Mouse (Mus musculus) CH12.LX (cell line): ENCODE measurements at regions not wholly inside any gene's neighbourhood (a gene's known extent, or its start where the extent isn't known, plus 50 kb on each side); places are given as distances from the start of the nearest gene placed in this dataset.

ENCODE experiments used
- DNase-seq: peaks from one replicate; pipeline ENCODE4 v3.0.0-alpha.2; 2013; ENCODE audit errors: extremely low read depth
- H3K27ac ChIP-seq: 2 replicates; pipeline ENCODE4 v1.5.1; 2012; ENCODE audit warnings: low read depth, mild to moderate bottlenecking, control low read depth, moderate library complexity; ENCODE audit not compliant: insufficient read depth
- H3K27me3 ChIP-seq: replicated peaks from 2 replicates; pipeline ENCODE3; 2012; ENCODE audit warnings: inconsistent platforms
- H3K36me3 ChIP-seq, 2 experiments: replicated peaks in 1 of 2; 2 replicates each; pipeline versions ENCODE3 to v1.6.1; 2012; ENCODE audit warnings: inconsistent platforms in 1 of 2, low read length in 1 of 2, mild to moderate bottlenecking in 1 of 2, mixed read lengths in 1 of 2, moderate library complexity in 1 of 2; ENCODE audit not compliant: control insufficient read depth in 1 of 2, insufficient read depth in 1 of 2
- H3K4me1 ChIP-seq, 2 experiments: 2 replicates each; pipeline ENCODE4 v1.6.1; 2012; ENCODE audit warnings: inconsistent platforms in 1 of 2, moderate library complexity in 1 of 2; ENCODE audit not compliant: insufficient read depth in 2 of 2, control insufficient read depth in 1 of 2
- H3K4me2 ChIP-seq: 2 replicates; pipeline ENCODE4 v1.6.1; 2012; ENCODE audit warnings: low read depth, mild to moderate bottlenecking, control low read depth; ENCODE audit not compliant: poor library complexity, insufficient read depth, severe bottlenecking
- H3K4me3 ChIP-seq, 3 experiments: fragments of 150-350 bp in 1 of 3; sonication (generic) in 1 of 3; replicated peaks in 1 of 3; 2 replicates each; pipeline versions ENCODE3 to v1.5.1; 2011 to 2012; ENCODE audit warnings: low read depth in 2 of 3, low read length in 2 of 3, mild to moderate bottlenecking in 2 of 3, moderate library complexity in 2 of 3, control low read depth in 1 of 3, improper control_type of control experiment in 1 of 3, inconsistent platforms in 1 of 3, mixed read lengths in 1 of 3; ENCODE audit not compliant: poor library complexity in 1 of 3
- H3K79me2 ChIP-seq: replicated peaks from 2 replicates; pipeline ENCODE4 v1.6.1; 2012; ENCODE audit warnings: mild to moderate bottlenecking, moderate library complexity; ENCODE audit not compliant: control insufficient read depth, poor library complexity, insufficient read depth, severe bottlenecking; ENCODE audit errors: extremely low read depth
- H3K9ac ChIP-seq: 2 replicates; pipeline ENCODE4 v1.6.1; 2012; ENCODE audit warnings: low read depth, mild to moderate bottlenecking, control low read depth, moderate library complexity; ENCODE audit not compliant: insufficient read depth
- H3K9me3 ChIP-seq: replicated peaks from 2 replicates; pipeline ENCODE3; 2012; ENCODE audit warnings: low read length, inconsistent platforms, mixed read lengths
- CHD1 ChIP-seq: IDR thresholded peaks from 2 replicates; pipeline ENCODE4 v1.6.1; 2012; ENCODE audit warnings: low read depth, low read length, improper control_type of control experiment, inconsistent platforms
- E2F4 ChIP-seq: IDR thresholded peaks from 2 replicates; pipeline ENCODE4 v1.6.1; 2011; ENCODE audit warnings: low read depth, low read length, improper control_type of control experiment; ENCODE audit not compliant: insufficient replicate concordance
- ELF1 ChIP-seq: IDR thresholded peaks from 2 replicates; pipeline ENCODE4 v1.6.1; 2014; ENCODE audit warnings: low read depth, mild to moderate bottlenecking, inconsistent platforms, low read length, improper control_type of control experiment
- EP300 ChIP-seq: IDR thresholded peaks from 2 replicates; pipeline ENCODE4 v1.6.1; 2011; ENCODE audit warnings: low read length, improper control_type of control experiment
- JUN ChIP-seq: IDR thresholded peaks from 2 replicates; pipeline ENCODE4 v1.6.1; 2011; ENCODE audit warnings: low read depth, mild to moderate bottlenecking, low read length, improper control_type of control experiment, moderate library complexity; ENCODE audit not compliant: insufficient read depth
- JUND ChIP-seq: conservative IDR thresholded peaks from 2 replicates; pipeline ENCODE4 v1.6.1; 2011; ENCODE audit warnings: low read depth, low read length, improper control_type of control experiment
- KAT2A ChIP-seq: IDR thresholded peaks from 2 replicates; pipeline ENCODE4 v1.6.1; 2012; ENCODE audit warnings: low read length, improper control_type of control experiment, inconsistent platforms; ENCODE audit not compliant: insufficient replicate concordance
- MAFK ChIP-seq: IDR thresholded peaks from 2 replicates; pipeline ENCODE4 v1.6.1; 2011; ENCODE audit warnings: low read length, improper control_type of control experiment; ENCODE audit not compliant: insufficient replicate concordance
- MEF2A ChIP-seq: IDR thresholded peaks from 2 replicates; pipeline ENCODE4 v1.6.1; 2014; ENCODE audit warnings: low read depth, mild to moderate bottlenecking, inconsistent platforms, low read length, improper control_type of control experiment, borderline replicate concordance
- NRF1 ChIP-seq: IDR thresholded peaks from 2 replicates; pipeline ENCODE4 v1.6.1; 2014; ENCODE audit warnings: low read depth, mild to moderate bottlenecking, inconsistent platforms, low read length, improper control_type of control experiment, moderate library complexity
- POLR2A ChIP-seq: IDR thresholded peaks from 2 replicates; pipeline ENCODE4 v1.6.1; 2011; ENCODE audit warnings: low read depth, mild to moderate bottlenecking, improper control_type of control experiment, low read length
- RAD21 ChIP-seq: IDR thresholded peaks from 2 replicates; pipeline ENCODE4 v1.6.1; 2011; ENCODE audit warnings: low read depth, mild to moderate bottlenecking, low read length, improper control_type of control experiment, moderate library complexity
- RCOR1 ChIP-seq: conservative IDR thresholded peaks from 2 replicates; pipeline ENCODE4 v1.6.1; 2012; ENCODE audit warnings: low read depth, mild to moderate bottlenecking, inconsistent platforms, low read length, improper control_type of control experiment
- UBTF ChIP-seq: IDR thresholded peaks from 2 replicates; pipeline ENCODE4 v1.6.1; 2012; ENCODE audit warnings: low read depth, mild to moderate bottlenecking, inconsistent platforms, low read length, improper control_type of control experiment, moderate library complexity
- ZKSCAN1 ChIP-seq: IDR thresholded peaks from 2 replicates; pipeline ENCODE4 v1.6.1; 2012; ENCODE audit warnings: low read depth, inconsistent platforms, low read length, improper control_type of control experiment, borderline replicate concordance
- ZMIZ1 ChIP-seq: IDR thresholded peaks from 2 replicates; pipeline ENCODE4 v1.6.1; 2012; ENCODE audit warnings: low read depth, mild to moderate bottlenecking, inconsistent platforms, low read length, improper control_type of control experiment
- dilution Hi-C: fragments of 300-500 bp; cut with MboI; formaldehyde crosslinking; loops from 2 replicates; pipeline ENCODE4 v1.14.3; 2020; ENCODE audit warnings: low sequenced_read_pairs; ENCODE audit not compliant: extremely low pct_unique_long_range_greater_than_20kb, extremely low pct_ligation_motif_present
- in situ Hi-C: fragments of 300-500 bp; cut with MboI; formaldehyde crosslinking; loops from 3 replicates; pipeline ENCODE4 v1.14.3; 2019; ENCODE audit warnings: low sequenced_read_pairs, low pct_ligation_motif_present, low pct_unique_long_range_greater_than_20kb, mixed read lengths

DNA sequence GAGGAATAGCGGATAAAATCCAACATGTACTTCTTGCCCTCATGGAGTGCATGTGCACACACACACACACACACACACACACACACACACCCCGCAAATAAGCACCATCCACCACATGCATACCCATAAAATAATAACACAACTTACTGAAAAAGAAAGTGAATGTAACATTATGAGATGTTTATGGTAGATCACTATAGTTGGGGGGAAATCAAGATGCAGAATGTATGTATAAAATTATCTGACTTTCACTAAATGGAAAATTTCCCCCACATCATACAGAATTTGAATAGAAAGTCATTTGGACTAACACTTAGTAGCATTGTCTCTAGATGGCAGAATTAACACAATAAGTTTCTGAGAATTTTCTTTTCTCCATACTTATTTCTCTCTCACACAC, 57.2 kb upstream of the Nabp1 start:
- Histone ChIP-seq H3K9me3 (no peaks in the 10 kb centered on the region), H3K4me1 (peaks cover 4 to 33% of the 10 kb centered on the region in 2 experiments; a peak in 3 of 4 replicates), H3K27me3 (no peaks in the 10 kb centered on the region), H3K9ac (no peak overlapping the region), H3K4me3 (no peak overlapping the region), H3K27ac (no peak overlapping the region), H3K79me2 (no peaks in the 10 kb centered on the region), H3K4me2 (no peak overlapping the region), H3K36me3 (no peaks in the 10 kb centered on the region)
- in situ Hi-C loops (no loop called here), dilution Hi-C loops (no loop called here)
- TF ChIP-seq ZMIZ1 (no peak), UBTF (no peak)
- DNase-seq = no peak

DNA sequence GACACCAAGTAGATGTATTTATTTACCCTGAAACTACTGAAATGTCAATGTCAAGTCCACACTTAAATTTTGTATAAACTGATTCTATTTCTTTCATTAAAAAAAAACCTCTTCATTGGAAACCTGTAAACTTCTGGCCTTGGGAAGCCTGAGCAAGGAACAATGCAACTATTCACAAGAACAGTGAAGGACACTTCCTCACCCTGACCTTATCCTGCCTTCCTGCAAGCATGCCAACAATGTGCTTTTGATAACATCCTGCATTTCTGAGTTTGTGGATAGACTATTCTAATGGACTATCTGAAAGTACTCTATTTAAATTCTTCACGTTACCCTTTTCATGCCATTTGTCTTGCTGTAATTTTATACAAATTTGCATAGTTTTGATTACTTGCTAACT, 53.1 kb upstream of the Nabp1 start:
- in situ Hi-C loops = no loop called here
- H3K4me1 ChIP-seq = peaks cover 5 to 18% of the 10 kb centered on the region in 2 experiments; a peak in 3 of 4 replicates
- H3K79me2 ChIP-seq = no peaks in the 10 kb centered on the region
- H3K27me3 ChIP-seq = no peaks in the 10 kb centered on the region
- H3K4me2 ChIP-seq = no peak overlapping the region
- H3K9ac ChIP-seq = no peak overlapping the region
- no peaks in the 10 kb centered on the region for H3K9me3 ChIP-seq
- H3K36me3 ChIP-seq = no peaks in the 10 kb centered on the region
- H3K4me3 ChIP-seq = no peak overlapping the region
- TF ChIP-seq ELF1 (no peak), E2F4 (no peak), CHD1 (no peak), MEF2A (no peak), RAD21 (no peak), POLR2A (no peak), NRF1 (no peak), KAT2A (no peak), JUN (no peak), RCOR1 (no peak), MAFK (no peak), JUND (no peak), EP300 (no peak), ZKSCAN1 (no peak)
- no peak overlapping the region for H3K27ac ChIP-seq
- dilution Hi-C loops = no loop called here
- DNase-seq = no peak
